Mouse (Mus musculus) limb, embryonic 13.5 days (tissue): ENCODE data around the gene Itk. TPM values are rescaled to one million over a fixed set of nuclear protein-coding genes. Genes with fewer than 3 reads are reported as not detected.

ENCODE experiments used
- ATAC-seq: fragments of 200-750 bp; cut with Nextera tagmentation; 2 replicates; pipeline ENCODE4 v1.8.0; 2017; ENCODE audit warnings: low read depth, moderate number of reproducible peaks, moderate TSS enrichment; ENCODE audit not compliant: low FRiP score
- H3K27ac ChIP-seq: fragments of 300-500 bp; sonication (generic); 2 replicates; pipeline ENCODE4 v1.5.1; 2015; ENCODE audit warnings: inconsistent platforms, mild to moderate bottlenecking, moderate library complexity
- H3K27me3 ChIP-seq: fragments of 300-500 bp; sonication (generic); 2 replicates; pipeline ENCODE4 v1.6.1; 2015; ENCODE audit warnings: mild to moderate bottlenecking, inconsistent platforms
- H3K36me3 ChIP-seq: fragments of 300-500 bp; sonication (generic); 2 replicates; pipeline ENCODE4 v1.6.1; 2015; ENCODE audit warnings: inconsistent platforms, mild to moderate bottlenecking, moderate library complexity
- H3K4me1 ChIP-seq: fragments of 300-500 bp; sonication (generic); 2 replicates; pipeline ENCODE4 v1.6.1; 2015; ENCODE audit warnings: inconsistent platforms
- H3K4me2 ChIP-seq: fragments of 300-500 bp; sonication (generic); replicated peaks from 2 replicates; pipeline ENCODE4 v1.6.1; 2015; ENCODE audit warnings: inconsistent platforms, mild to moderate bottlenecking, moderate library complexity
- H3K4me3 ChIP-seq: fragments of 300-500 bp; sonication (generic); 2 replicates; pipeline ENCODE4 v1.5.1; 2015; ENCODE audit warnings: moderate library complexity, mild to moderate bottlenecking, inconsistent platforms
- H3K9ac ChIP-seq: fragments of 300-500 bp; sonication (generic); 2 replicates; pipeline ENCODE4 v1.6.1; 2015; ENCODE audit warnings: mild to moderate bottlenecking, inconsistent platforms
- H3K9me3 ChIP-seq: fragments of 300-500 bp; sonication (generic); 2 replicates; pipeline ENCODE4 v1.6.1; 2016; ENCODE audit warnings: inconsistent platforms
- WGBS: fragments of 180-500 bp; shearing (Covaris S2); methylation state at CpG from one replicate; pipeline ENCODE4 v1.1.7; 2015; 5-methylcytosine and 5-hydroxymethylcytosine counted together
- polyA plus RNA-seq: library from polyadenylated mRNA; unstranded; fragments of >200 nt; fragmentation: Nextera tagmentation; extraction: Ambion mirVana; gene quantifications from 2 replicates; pipeline ENCODE4 v1.2.1, GENCODE M21; 2015

Itk gene
- polyA plus RNA-seq, 1 experiment from 2014 or later = 0.04 TPM

- no peaks in the 10 kb centered on the region for H3K9me3 ChIP-seq
- H3K27ac ChIP-seq = no peak overlapping the region
- H3K27me3 ChIP-seq = no peaks in the 10 kb centered on the region
- ATAC-seq = no peak
- no peak overlapping the region for H3K9ac ChIP-seq
- 86% methylated on average over 8 of the region's 8 CpGs for WGBS
- H3K4me2 ChIP-seq = no peak overlapping the region
- peaks cover 13% of the 10 kb centered on the region for H3K4me1 ChIP-seq
- no peak overlapping the region for H3K4me3 ChIP-seq
- H3K36me3 ChIP-seq = no peaks in the 10 kb centered on the region
These were observed 18.1 kb downstream of the Itk start for GRCm38 (mm10) chr11:46371250-46371649.

DNA sequence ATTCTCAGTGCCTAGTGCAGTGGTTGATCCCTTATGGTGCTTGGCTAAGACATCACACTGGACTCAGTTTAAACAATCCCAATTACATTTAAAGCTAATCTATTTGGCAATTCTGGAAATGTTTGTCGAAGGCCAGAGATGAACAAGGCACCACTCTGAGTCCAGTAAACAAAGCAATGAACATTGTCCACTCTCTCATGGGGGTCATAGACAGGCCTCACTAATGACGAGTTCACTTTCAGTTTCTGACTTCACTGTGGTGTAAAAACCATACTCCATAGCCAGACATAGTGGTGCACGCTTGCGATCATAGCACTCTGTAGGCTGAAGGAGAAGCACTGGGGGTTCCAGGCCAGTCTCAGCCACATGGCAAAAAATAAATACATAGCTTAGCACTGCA, 18.9 kb downstream of the Itk start:
- no peak overlapping the region for H3K27ac ChIP-seq
- WGBS = 87% methylated on average over 4 of the region's 4 CpGs
- no peaks in the 10 kb centered on the region for H3K9me3 ChIP-seq
- H3K9ac ChIP-seq = no peak overlapping the region
- H3K4me3 ChIP-seq = no peak overlapping the region
- peaks cover 13% of the 10 kb centered on the region for H3K4me1 ChIP-seq
- no peaks in the 10 kb centered on the region for H3K36me3 ChIP-seq
- no peak for ATAC-seq
- H3K4me2 ChIP-seq = no peak overlapping the region
- no peaks in the 10 kb centered on the region for H3K27me3 ChIP-seq

GRCm38 (mm10) chr11:46366357-46366756, 23.0 kb downstream of the Itk start:
- Histone ChIP-seq H3K4me3 (no peak overlapping the region), H3K36me3 (no peaks in the 10 kb centered on the region), H3K27ac (no peak overlapping the region), H3K4me2 (no peak overlapping the region), H3K4me1 (peaks cover 15% of the 10 kb centered on the region), H3K9me3 (no peaks in the 10 kb centered on the region), H3K9ac (no peak overlapping the region), H3K27me3 (no peaks in the 10 kb centered on the region)
- WGBS = 34% methylated on average over 3 of the region's 3 CpGs
- ATAC-seq = no peak

- H3K36me3 ChIP-seq = no peaks in the 10 kb centered on the region
- H3K4me1 ChIP-seq = peaks cover 20% of the 10 kb centered on the region
- H3K9ac ChIP-seq = no peak overlapping the region
- no peak overlapping the region for H3K4me2 ChIP-seq
- H3K9me3 ChIP-seq = no peaks in the 10 kb centered on the region
- no peak for ATAC-seq
- no peak overlapping the region for H3K27ac ChIP-seq
- H3K27me3 ChIP-seq = no peaks in the 10 kb centered on the region
- no peak overlapping the region for H3K4me3 ChIP-seq
- 75% methylated on average over 5 of the region's 5 CpGs for WGBS
These were observed 23.6 kb downstream of the Itk start for GRCm38 (mm10) chr11:46365744-46366143.

DNA sequence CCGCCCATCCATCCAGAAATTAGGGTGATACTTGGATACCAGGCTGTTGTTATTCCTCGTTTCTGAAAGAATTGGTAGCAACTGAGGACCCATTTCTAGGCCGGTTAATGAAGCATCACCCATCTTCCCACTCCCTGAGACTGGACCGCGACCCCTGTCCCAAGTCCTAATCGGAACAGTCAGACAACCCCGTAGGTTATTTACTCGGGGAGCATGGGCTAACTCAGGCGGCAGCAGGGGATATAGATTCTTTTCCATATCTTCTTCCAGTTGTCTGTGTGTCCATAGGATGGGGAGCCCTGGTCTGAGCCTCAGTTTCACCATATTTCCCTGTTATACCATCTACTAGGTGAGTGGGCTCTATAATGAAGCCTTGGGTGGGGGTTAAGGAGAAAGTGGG, 25.5 kb downstream of the Itk start:
- Histone ChIP-seq H3K4me1 (peaks cover 23% of the 10 kb centered on the region), H3K27me3 (no peaks in the 10 kb centered on the region), H3K36me3 (no peaks in the 10 kb centered on the region), H3K27ac (no peak overlapping the region), H3K4me3 (no peak overlapping the region), H3K9ac (no peak overlapping the region), H3K4me2 (no peak overlapping the region), H3K9me3 (no peaks in the 10 kb centered on the region)
- 96% methylated on average over 9 of the region's 9 CpGs for WGBS
- ATAC-seq = no peak

- Histone ChIP-seq H3K27me3 (no peaks in the 10 kb centered on the region), H3K27ac (peak overlapping the region; percentile 55; the same call in 1 of the 2 replicates), H3K9me3 (no peaks in the 10 kb centered on the region), H3K4me1 (peaks cover 23% of the 10 kb centered on the region), H3K4me3 (no peak overlapping the region), H3K36me3 (no peaks in the 10 kb centered on the region), H3K4me2 (no peak overlapping the region), H3K9ac (no peak overlapping the region)
- 57% methylated on average over 18 of the region's 18 CpGs for WGBS
- ATAC-seq = no peak
These were observed 27.0 kb downstream of the Itk start for GRCm38 (mm10) chr11:46362061-46363022.

- H3K4me2 ChIP-seq = no peak overlapping the region
- no peak overlapping the region for H3K4me3 ChIP-seq
- no peak overlapping the region for H3K9ac ChIP-seq
- no peaks in the 10 kb centered on the region for H3K36me3 ChIP-seq
- 43% methylated on average over 2 of the region's 2 CpGs for WGBS
- peak overlapping the region; percentile 55; the same call in 1 of the 2 replicates for H3K27ac ChIP-seq
- no peaks in the 10 kb centered on the region for H3K9me3 ChIP-seq
- peak; percentile 48; the same call in 1 of the 2 replicates for ATAC-seq
- H3K27me3 ChIP-seq = no peaks in the 10 kb centered on the region
- peaks cover 23% of the 10 kb centered on the region for H3K4me1 ChIP-seq
These were observed 28.2 kb downstream of the Itk start for GRCm38 (mm10) chr11:46360991-46361665.

DNA sequence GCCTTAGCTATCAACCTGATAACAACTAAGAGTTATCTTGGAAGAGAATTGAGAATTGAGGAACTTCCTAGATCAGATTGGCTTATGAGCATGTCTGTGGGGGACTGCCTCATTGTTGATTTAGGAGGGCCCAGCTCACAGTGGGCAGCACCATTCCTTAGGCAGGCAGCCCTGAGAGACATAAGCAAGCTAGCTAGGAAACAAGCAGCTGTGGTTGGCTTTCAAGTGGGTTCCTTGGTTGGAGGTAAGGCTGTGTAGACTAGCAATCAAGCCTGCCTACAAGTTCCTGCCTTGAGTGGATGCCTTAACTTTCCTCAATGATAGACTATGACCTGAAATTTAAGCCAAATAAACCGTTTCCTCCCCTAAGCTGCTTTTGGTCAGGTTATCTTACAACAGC, 30.9 kb downstream of the Itk start:
- Histone ChIP-seq H3K9ac (no peak overlapping the region), H3K4me3 (no peak overlapping the region), H3K36me3 (no peaks in the 10 kb centered on the region), H3K27me3 (no peaks in the 10 kb centered on the region), H3K9me3 (no peaks in the 10 kb centered on the region), H3K4me1 (peaks cover 23% of the 10 kb centered on the region), H3K4me2 (no peak overlapping the region), H3K27ac (no peak overlapping the region)
- WGBS = 61% methylated on average over 1 of the region's 1 CpGs
- ATAC-seq = no peak

DNA sequence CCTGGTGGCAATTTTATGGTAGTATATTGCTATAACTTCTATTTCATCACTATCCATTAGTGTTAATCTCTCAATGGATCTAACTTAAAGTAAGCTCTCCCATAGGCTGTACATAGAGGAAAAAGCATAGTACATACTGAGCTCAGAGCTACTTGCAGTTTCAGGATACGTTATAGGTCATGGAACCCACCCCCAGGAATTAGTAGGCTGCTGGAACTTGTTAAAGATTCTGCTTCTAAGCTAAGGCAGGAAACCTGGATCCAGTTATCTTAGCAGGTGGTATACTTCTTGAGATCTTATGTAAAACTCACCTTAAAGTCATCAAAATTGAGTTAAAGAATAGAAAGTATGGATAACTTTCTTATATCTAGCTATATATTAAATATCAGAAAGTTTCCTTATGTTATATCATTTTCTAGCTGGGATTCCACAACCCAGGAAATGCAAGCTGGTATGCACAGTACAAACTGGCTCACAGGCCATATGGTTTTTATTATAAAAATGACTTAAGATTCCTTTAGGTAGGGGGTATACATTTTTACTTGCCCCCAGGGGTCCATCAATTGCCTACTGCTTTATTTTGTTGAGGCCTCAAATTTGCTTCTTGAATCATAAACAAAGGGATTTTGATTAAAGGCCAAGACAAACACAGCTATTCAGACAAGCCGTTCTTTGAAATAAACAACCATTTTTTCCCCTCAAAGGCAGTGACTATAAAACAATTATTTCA, 39.5 kb downstream of the Itk start:
- Histone ChIP-seq H3K9ac (no peak overlapping the region), H3K27ac (no peak overlapping the region; the same call in 1 of the 2 replicates), H3K4me2 (no peak overlapping the region), H3K4me3 (no peak overlapping the region), H3K9me3 (no peaks in the 10 kb centered on the region), H3K36me3 (no peaks in the 10 kb centered on the region), H3K4me1 (peaks cover 35% of the 10 kb centered on the region), H3K27me3 (no peaks in the 10 kb centered on the region)
- peak; percentile 89 for ATAC-seq
- 13% methylated on average over 2 of the region's 2 CpGs for WGBS

DNA sequence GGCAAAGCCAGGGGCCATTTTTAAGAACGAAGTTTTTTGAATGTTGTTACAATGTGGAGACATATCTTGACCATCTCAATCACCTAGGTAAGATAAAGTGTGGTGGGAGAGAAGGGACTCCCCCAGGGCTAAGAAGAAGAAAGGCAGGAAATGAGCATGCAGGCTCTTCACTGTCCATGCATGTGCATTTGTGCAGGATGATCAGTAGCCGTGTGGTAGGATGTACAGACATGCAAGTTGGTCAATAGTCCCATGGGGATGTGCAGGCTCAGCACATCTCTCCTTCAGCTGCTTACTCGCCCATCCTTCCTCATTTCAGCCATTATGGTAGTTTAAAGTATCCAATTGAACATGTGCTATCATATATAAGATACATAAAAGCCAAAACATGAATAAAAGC, 40.9 kb downstream of the Itk start:
- no peak overlapping the region for H3K27ac ChIP-seq
- ATAC-seq = no peak

DNA sequence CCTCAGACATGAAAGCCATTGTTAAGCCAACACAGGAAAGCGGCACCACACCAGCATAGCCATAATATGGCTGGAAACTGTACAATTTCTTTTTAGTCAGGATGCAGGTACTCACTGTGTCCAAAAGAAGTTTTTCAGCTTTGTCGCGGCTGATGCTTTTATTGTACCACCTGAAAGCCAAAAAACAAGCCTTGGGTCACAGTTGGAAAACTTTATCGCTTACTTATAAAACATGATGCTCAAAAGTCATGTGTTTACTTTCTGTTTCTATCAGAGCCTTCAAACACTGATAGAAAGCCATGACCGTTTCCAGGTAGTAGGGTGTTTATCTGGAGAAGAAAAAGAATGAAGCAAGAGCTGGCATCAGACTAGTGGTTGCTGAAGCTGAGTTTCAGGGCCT, 41.6 kb downstream of the Itk start:
- Histone ChIP-seq H3K9ac (no peak overlapping the region), H3K4me1 (peaks cover 41% of the 10 kb centered on the region), H3K4me2 (no peak overlapping the region), H3K27me3 (no peaks in the 10 kb centered on the region), H3K27ac (no peak overlapping the region), H3K36me3 (no peaks in the 10 kb centered on the region), H3K9me3 (no peaks in the 10 kb centered on the region), H3K4me3 (no peak overlapping the region)
- WGBS = 67% methylated on average over 5 of the region's 5 CpGs
- ATAC-seq = no peak

More for the DNA sequence above, 40.9 kb downstream of the Itk start:
- H3K9ac ChIP-seq = no peak overlapping the region
- H3K27me3 ChIP-seq = no peaks in the 10 kb centered on the region
- peaks cover 41% of the 10 kb centered on the region for H3K4me1 ChIP-seq
- H3K4me3 ChIP-seq = no peak overlapping the region
- 81% methylated on average over 3 of the region's 3 CpGs for WGBS
- H3K4me2 ChIP-seq = no peak overlapping the region
- H3K9me3 ChIP-seq = no peaks in the 10 kb centered on the region
- no peaks in the 10 kb centered on the region for H3K36me3 ChIP-seq
